Mouse (Mus musculus) kidney, embryonic 16.5 days (tissue): ENCODE results near the gene Cdk14. TPM values are rescaled to one million over a fixed set of nuclear protein-coding genes. Genes with fewer than 3 reads are reported as not detected.
A peak's percentile ranks its signal among the peaks of the same experiment; 100 is the strongest.

ENCODE experiments used
- ATAC-seq: fragments of 200-750 bp; cut with Nextera tagmentation; 2 replicates; pipeline ENCODE4 v1.8.0; 2017; ENCODE audit warnings: moderate TSS enrichment; ENCODE audit not compliant: low FRiP score, low TSS enrichment
- H3K27ac ChIP-seq: fragments of 300-500 bp; sonication (generic); 2 replicates; pipeline ENCODE4 v1.5.1; 2014; ENCODE audit warnings: low read length
- H3K27me3 ChIP-seq: fragments of 300-500 bp; sonication (generic); 2 replicates; pipeline ENCODE4 v1.6.1; 2014; ENCODE audit warnings: low read length, control low read depth, mixed read lengths; ENCODE audit not compliant: insufficient read depth
- H3K36me3 ChIP-seq: fragments of 300-500 bp; sonication (generic); 2 replicates; pipeline ENCODE4 v1.6.1; 2014; ENCODE audit warnings: low read length, control low read depth, mixed read lengths; ENCODE audit not compliant: insufficient read depth
- H3K4me1 ChIP-seq: fragments of 300-500 bp; sonication (generic); 2 replicates; pipeline ENCODE4 v1.6.1; 2014; ENCODE audit warnings: low read length, control low read depth, mixed read lengths; ENCODE audit not compliant: insufficient read depth
- H3K4me2 ChIP-seq: fragments of 300-500 bp; sonication (generic); replicated peaks from 2 replicates; pipeline ENCODE4 v1.6.1; 2014; ENCODE audit warnings: low read depth, low read length
- H3K4me3 ChIP-seq: fragments of 300-500 bp; sonication (generic); 2 replicates; pipeline ENCODE4 v1.5.1; 2014; ENCODE audit warnings: mild to moderate bottlenecking, low read length
- H3K9ac ChIP-seq: fragments of 300-500 bp; sonication (generic); replicated peaks from 2 replicates; pipeline ENCODE4 v1.6.1; 2014; ENCODE audit warnings: low read length
- H3K9me3 ChIP-seq: fragments of 300-500 bp; sonication (generic); 2 replicates; pipeline ENCODE4 v1.6.1; 2016; ENCODE audit warnings: low read length, control low read depth
- WGBS: fragments of 180-500 bp; shearing (Covaris S2); extraction: QIAGEN DNeasy Blood & Tissue Kit; methylation state at CpG from one replicate; pipeline ENCODE4 v1.1.7; 2014; 5-methylcytosine and 5-hydroxymethylcytosine counted together
- polyA plus RNA-seq: library from polyadenylated mRNA; unstranded; fragments of >200 nt; fragmentation: Nextera tagmentation; extraction: Ambion mirVana; gene quantifications from 2 replicates; pipeline ENCODE4 v1.2.1, GENCODE M21; 2015

The Cdk14 gene
- polyA plus RNA-seq, 1 experiment from 2014 or later, result 10.2 TPM

- Histone ChIP-seq H3K9ac (no peak overlapping the region), H3K4me2 (no peak overlapping the region), H3K9me3 (no peaks in the 10 kb centered on the region), H3K36me3 (no peaks in the 10 kb centered on the region), H3K27me3 (no peaks in the 10 kb centered on the region), H3K4me3 (no peak overlapping the region), H3K27ac (peak overlapping the region; percentile 85), H3K4me1 (0 out of 2 replicates have a peak, but pooled peaks cover 9% of the 10 kb centered on the region)
- WGBS, result 60% methylated on average over 9 of the region's 9 CpGs
- peak; percentile 60 for ATAC-seq
These were observed 568.0 kb downstream of the Cdk14 start for GRCm38 (mm10) chr5:4851934-4852710.

GRCm38 (mm10) chr5:4851245-4851933 is 568.7 kb downstream of the Cdk14 start:
- Histone ChIP-seq H3K9ac (no peak overlapping the region), H3K36me3 (no peaks in the 10 kb centered on the region), H3K27ac (peak overlapping the region; percentile 82), H3K9me3 (no peaks in the 10 kb centered on the region), H3K4me3 (no peak overlapping the region), H3K4me2 (no peak overlapping the region), H3K4me1 (0 out of 2 replicates have a peak, but pooled peaks cover 9% of the 10 kb centered on the region), H3K27me3 (no peaks in the 10 kb centered on the region)
- peak; percentile 73; the same call in 1 of the 2 replicates for ATAC-seq
- WGBS, result 91% methylated on average over 4 of the region's 4 CpGs

GRCm38 (mm10) chr5:4834819-4835480 is 585.2 kb downstream of the Cdk14 start:
- Histone ChIP-seq H3K27ac (peak overlapping the region; percentile 65), H3K4me3 (no peak overlapping the region), H3K36me3 (no peaks in the 10 kb centered on the region), H3K4me2 (no peak overlapping the region), H3K9me3 (no peaks in the 10 kb centered on the region), H3K4me1 (peaks cover 14% of the 10 kb centered on the region), H3K9ac (no peak overlapping the region), H3K27me3 (no peaks in the 10 kb centered on the region)
- peak; percentile 85 for ATAC-seq
- 19% methylated on average over 13 of the region's 13 CpGs for WGBS

GRCm38 (mm10) chr5:4833940-4834339 is 586.2 kb downstream of the Cdk14 start:
- H3K4me2 ChIP-seq, result no peak overlapping the region
- no peak for ATAC-seq
- 35% methylated on average over 11 of the region's 11 CpGs for WGBS
- peaks cover 14% of the 10 kb centered on the region for H3K4me1 ChIP-seq
- H3K27me3 ChIP-seq, result no peaks in the 10 kb centered on the region
- H3K4me3 ChIP-seq, result no peak overlapping the region
- H3K9ac ChIP-seq, result no peak overlapping the region
- no peaks in the 10 kb centered on the region for H3K9me3 ChIP-seq
- no peaks in the 10 kb centered on the region for H3K36me3 ChIP-seq
- H3K27ac ChIP-seq, result no peak overlapping the region

- no peak overlapping the region for H3K27ac ChIP-seq
- no peaks in the 10 kb centered on the region for H3K27me3 ChIP-seq
- no peak overlapping the region for H3K9ac ChIP-seq
- no peaks in the 10 kb centered on the region for H3K9me3 ChIP-seq
- no peak overlapping the region for H3K4me2 ChIP-seq
- no peaks in the 10 kb centered on the region for H3K36me3 ChIP-seq
- H3K4me1 ChIP-seq, result no peaks in the 10 kb centered on the region; the same call in 1 of the 2 replicates
- H3K4me3 ChIP-seq, result no peak overlapping the region
- no peak for ATAC-seq
- WGBS, result 73% methylated on average over 2 of the region's 2 CpGs
These were observed 593.2 kb downstream of the Cdk14 start for GRCm38 (mm10) chr5:4826886-4827285.

GRCm38 (mm10) chr5:4825951-4826350 is 594.2 kb downstream of the Cdk14 start:
- H3K9me3 ChIP-seq, result no peaks in the 10 kb centered on the region
- 32% methylated on average over 7 of the region's 7 CpGs for WGBS
- peaks cover 7% of the 10 kb centered on the region for H3K4me1 ChIP-seq
- H3K27ac ChIP-seq, result peak overlapping the region; percentile 65
- peak; percentile 89 for ATAC-seq
- H3K36me3 ChIP-seq, result no peaks in the 10 kb centered on the region
- no peak overlapping the region for H3K9ac ChIP-seq
- H3K4me2 ChIP-seq, result no peak overlapping the region
- H3K27me3 ChIP-seq, result no peaks in the 10 kb centered on the region
- no peak overlapping the region for H3K4me3 ChIP-seq

- Histone ChIP-seq H3K27me3 (no peaks in the 10 kb centered on the region), H3K36me3 (no peaks in the 10 kb centered on the region), H3K9ac (no peak overlapping the region), H3K4me3 (no peak overlapping the region), H3K9me3 (no peaks in the 10 kb centered on the region), H3K4me1 (peaks cover 7% of the 10 kb centered on the region), H3K4me2 (no peak overlapping the region), H3K27ac (no peak overlapping the region)
- WGBS, result 90% methylated on average over 4 of the region's 4 CpGs
- no peak for ATAC-seq
These were observed 595.0 kb downstream of the Cdk14 start for GRCm38 (mm10) chr5:4825076-4825475.

GRCm38 (mm10) chr5:4824171-4824570 is 595.9 kb downstream of the Cdk14 start:
- Histone ChIP-seq H3K9me3 (no peaks in the 10 kb centered on the region), H3K4me2 (no peak overlapping the region), H3K4me1 (peaks cover 7% of the 10 kb centered on the region), H3K27ac (no peak overlapping the region), H3K36me3 (no peaks in the 10 kb centered on the region), H3K4me3 (no peak overlapping the region), H3K27me3 (no peaks in the 10 kb centered on the region), H3K9ac (no peak overlapping the region)
- no peak for ATAC-seq
- 49% methylated on average over 1 of the region's 1 CpGs for WGBS

- ATAC-seq, result no peak
- WGBS, result 40% methylated on average over 2 of the region's 2 CpGs
- no peak overlapping the region for H3K4me3 ChIP-seq
- H3K4me2 ChIP-seq, result peak overlapping the region; percentile 40; the same call in 1 of the 2 replicates
- no peaks in the 10 kb centered on the region for H3K9me3 ChIP-seq
- H3K27ac ChIP-seq, result no peak overlapping the region
- H3K27me3 ChIP-seq, result no peaks in the 10 kb centered on the region
- H3K9ac ChIP-seq, result no peak overlapping the region
- H3K36me3 ChIP-seq, result no peaks in the 10 kb centered on the region
- peaks cover 7% of the 10 kb centered on the region for H3K4me1 ChIP-seq
These were observed 598.1 kb downstream of the Cdk14 start for GRCm38 (mm10) chr5:4822041-4822440.
